Mouse (Mus musculus) forebrain, embryonic 16.5 days (tissue): ENCODE data around the gene Nfkbie. TPM values are rescaled to one million over a fixed set of nuclear protein-coding genes. Genes with fewer than 3 reads are reported as not detected.
A peak's percentile ranks its signal among the peaks of the same experiment; 100 is the strongest.

Experiments used
- ATAC-seq: fragments of 200-750 bp; cut with Nextera tagmentation; 2 replicates; pipeline ENCODE4 v1.8.0; 2017; ENCODE audit warnings: mild to moderate bottlenecking, moderate library complexity
- H3K27ac ChIP-seq: fragments of 300-500 bp; sonication (generic); 2 replicates; pipeline ENCODE4 v1.5.1; 2014; ENCODE audit warnings: low read length, control low read depth
- H3K27me3 ChIP-seq: fragments of 300-500 bp; sonication (generic); replicated peaks from 2 replicates; pipeline ENCODE4 v1.6.1; 2014; ENCODE audit warnings: low read length; ENCODE audit not compliant: control insufficient read depth, insufficient read depth
- H3K36me3 ChIP-seq: fragments of 300-500 bp; sonication (generic); 2 replicates; pipeline ENCODE4 v1.6.1; 2014; ENCODE audit not compliant: control insufficient read depth, insufficient read depth
- H3K4me1 ChIP-seq: fragments of 300-500 bp; sonication (generic); replicated peaks from 2 replicates; pipeline ENCODE4 v1.6.1; 2014; ENCODE audit warnings: low read length; ENCODE audit not compliant: control insufficient read depth, insufficient read depth
- H3K4me2 ChIP-seq: fragments of 300-500 bp; sonication (generic); 2 replicates; pipeline ENCODE4 v1.6.1; 2014; ENCODE audit warnings: mild to moderate bottlenecking, low read length, control low read depth
- H3K4me3 ChIP-seq: fragments of 300-500 bp; sonication (generic); replicated peaks from 2 replicates; pipeline ENCODE4 v1.5.1; 2014; ENCODE audit warnings: mild to moderate bottlenecking, low read length, control low read depth
- H3K9ac ChIP-seq: fragments of 300-500 bp; sonication (generic); replicated peaks from 2 replicates; pipeline ENCODE4 v1.6.1; 2014; ENCODE audit warnings: low read depth, low read length, control low read depth
- H3K9me3 ChIP-seq: fragments of 300-500 bp; sonication (generic); 2 replicates; pipeline ENCODE4 v1.6.1; 2016; ENCODE audit warnings: low read length; ENCODE audit not compliant: control insufficient read depth
- WGBS: fragments of 180-500 bp; shearing (Covaris S2); extraction: QIAGEN DNeasy Blood & Tissue Kit; methylation state at CpG from one replicate; pipeline ENCODE4 v1.1.7; 2014; 5-methylcytosine and 5-hydroxymethylcytosine counted together
- polyA plus RNA-seq: library from polyadenylated mRNA; unstranded; fragments of >200 nt; fragmentation: Nextera tagmentation; extraction: Ambion mirVana; gene quantifications from 2 replicates; pipeline ENCODE4 v1.2.1, GENCODE M21; 2015

Nfkbie gene
- polyA plus RNA-seq, 1 experiment from 2014 or later = 3.9 TPM

DNA sequence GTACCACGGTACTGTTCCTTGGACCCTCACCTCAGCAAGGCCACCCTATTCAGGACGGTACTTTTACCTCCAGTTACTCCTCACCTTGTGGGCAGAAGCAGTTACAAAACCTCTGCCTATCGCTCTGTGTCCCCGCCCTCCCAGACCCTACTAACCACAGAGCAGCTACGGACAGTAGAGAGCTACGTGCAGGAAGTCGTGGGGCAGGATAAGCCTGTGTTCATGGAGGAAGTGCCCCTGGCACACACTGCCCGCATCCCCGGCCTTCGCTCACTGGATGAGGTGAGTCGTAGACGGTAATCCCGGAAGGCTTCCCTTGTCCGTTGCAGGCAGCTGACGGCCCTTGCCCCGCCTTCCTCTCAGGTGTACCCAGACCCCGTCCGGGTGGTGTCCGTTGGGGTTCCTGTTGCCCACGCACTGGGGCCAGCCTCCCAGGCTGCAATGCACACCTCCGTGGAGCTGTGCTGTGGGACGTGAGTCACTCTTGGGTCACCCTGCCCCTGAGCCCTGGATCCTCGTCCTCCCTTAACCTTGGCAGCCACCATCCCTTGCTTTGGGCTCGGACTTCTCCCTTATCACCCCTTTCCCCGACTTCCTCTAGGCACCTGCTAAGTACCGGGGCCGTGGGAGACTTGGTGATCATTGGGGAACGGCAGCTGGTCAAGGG lies 37.8 kb upstream of the Nfkbie start:
- H3K4me1 ChIP-seq = peaks cover 9% of the 10 kb centered on the region
- H3K4me2 ChIP-seq = no peak overlapping the region
- no peaks in the 10 kb centered on the region for H3K36me3 ChIP-seq
- 93% methylated on average over 28 of the region's 28 CpGs for WGBS
- H3K4me3 ChIP-seq = no peak overlapping the region
- H3K9ac ChIP-seq = no peak overlapping the region
- H3K27ac ChIP-seq = no peak overlapping the region
- H3K9me3 ChIP-seq = no peaks in the 10 kb centered on the region
- ATAC-seq = no peak
- no peaks in the 10 kb centered on the region for H3K27me3 ChIP-seq

DNA sequence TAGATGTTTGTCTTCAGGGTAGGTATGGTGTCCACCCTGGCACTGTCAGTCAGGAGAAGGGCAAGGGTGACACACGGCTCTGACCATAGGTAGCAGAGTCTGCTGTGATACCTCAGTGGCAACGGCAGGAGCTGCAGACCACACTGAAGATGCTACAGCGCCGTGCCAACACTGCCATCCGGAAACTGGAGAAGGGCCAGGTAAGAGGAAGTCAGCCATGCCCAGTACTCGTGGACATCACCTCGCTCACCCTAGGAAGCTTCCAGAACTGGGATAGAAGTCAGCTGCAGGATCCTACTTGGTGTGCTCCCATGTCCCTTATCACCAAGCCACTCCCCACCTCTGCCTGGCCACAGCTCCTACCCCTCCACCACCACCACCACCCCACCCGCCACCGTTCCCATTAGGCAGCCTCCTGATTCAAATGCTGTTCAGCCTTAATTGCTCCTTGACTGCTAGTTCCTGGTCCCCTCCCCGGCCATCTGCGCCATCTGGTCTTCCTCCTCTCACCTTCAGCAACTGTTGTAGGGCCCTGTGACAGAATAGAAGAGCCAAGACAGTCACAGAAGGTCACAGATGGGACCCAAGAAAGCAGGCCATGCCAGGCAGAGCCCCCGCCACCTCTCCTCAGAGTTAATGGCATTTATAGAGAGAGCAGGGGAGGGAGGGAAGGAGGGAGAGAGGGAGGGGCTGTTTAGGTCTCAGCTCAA lies 36.6 kb upstream of the Nfkbie start:
- Histone ChIP-seq H3K4me1 (peaks cover 17% of the 10 kb centered on the region), H3K4me3 (no peak overlapping the region), H3K9me3 (no peaks in the 10 kb centered on the region), H3K9ac (no peak overlapping the region), H3K27me3 (no peaks in the 10 kb centered on the region), H3K36me3 (no peaks in the 10 kb centered on the region), H3K27ac (no peak overlapping the region), H3K4me2 (no peak overlapping the region)
- 70% methylated on average over 12 of the region's 12 CpGs for WGBS
- no peak for ATAC-seq

DNA sequence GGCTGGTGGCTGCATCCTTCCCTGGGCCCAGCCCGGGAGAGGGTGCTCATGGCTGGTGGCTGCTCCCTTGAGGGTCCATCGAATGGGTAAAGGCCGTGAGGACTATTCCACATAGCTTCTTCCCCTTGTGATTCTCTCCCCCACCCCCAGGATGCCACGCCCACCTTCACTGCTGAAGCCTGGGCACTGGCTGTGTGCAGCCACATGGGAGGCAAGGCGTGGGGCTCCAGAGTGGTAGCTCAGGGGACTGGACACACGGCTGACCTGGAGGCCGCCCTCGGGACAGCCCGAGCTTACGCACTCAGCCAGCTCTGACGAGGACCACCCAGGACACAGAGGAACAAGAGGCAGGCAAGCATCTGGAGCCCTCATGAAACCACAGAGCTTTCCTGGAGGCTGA lies 35.4 kb upstream of the Nfkbie start:
- ATAC-seq = no peak
- H3K9ac ChIP-seq = no peak overlapping the region
- H3K4me1 ChIP-seq = peaks cover 17% of the 10 kb centered on the region
- no peaks in the 10 kb centered on the region for H3K27me3 ChIP-seq
- H3K4me2 ChIP-seq = no peak overlapping the region
- no peak overlapping the region for H3K27ac ChIP-seq
- no peaks in the 10 kb centered on the region for H3K36me3 ChIP-seq
- no peaks in the 10 kb centered on the region for H3K9me3 ChIP-seq
- no peak overlapping the region for H3K4me3 ChIP-seq
- WGBS = 88% methylated on average over 11 of the region's 11 CpGs

DNA sequence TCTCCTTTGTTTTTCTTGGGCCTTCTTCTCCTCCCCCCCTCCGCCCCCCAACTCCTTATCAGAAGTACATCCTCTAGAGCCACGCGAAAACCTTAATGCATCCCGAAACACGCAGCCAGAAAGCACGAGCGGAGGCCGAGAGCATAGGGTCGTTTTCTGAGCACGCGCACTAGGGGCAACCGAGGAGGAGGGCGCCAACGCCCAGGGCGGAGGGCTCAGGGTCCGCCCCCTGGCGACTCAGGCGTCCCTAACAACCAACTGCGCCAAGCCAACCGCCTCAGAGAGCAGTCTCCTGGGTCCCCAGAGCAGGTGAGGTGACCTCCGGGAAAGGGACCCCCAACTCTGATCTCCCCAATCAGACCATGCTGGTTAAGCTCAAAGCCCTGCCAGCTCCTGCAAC lies 32.2 kb upstream of the Nfkbie start, which contains the start of gene Tcte1:
Tcte1 (plus strand) TSS at position 172 of the 400 bp plus-strand sequence.
- no peaks in the 10 kb centered on the region for H3K36me3 ChIP-seq
- peaks cover 14% of the 10 kb centered on the region for H3K4me1 ChIP-seq
- ATAC-seq = peak; percentile 83
- under 1% methylated on average over 21 of the region's 21 CpGs for WGBS
- peak within 1 kb of the TSS; percentile 65 for H3K9ac ChIP-seq
- H3K27me3 ChIP-seq = no peaks in the 10 kb centered on the region
- H3K4me3 ChIP-seq = peak within 1 kb of the TSS; percentile 44
- no peaks in the 10 kb centered on the region for H3K9me3 ChIP-seq
- H3K4me2 ChIP-seq = peak within 1 kb of the TSS; percentile 78
- no peak within 1 kb of the TSS for H3K27ac ChIP-seq

DNA sequence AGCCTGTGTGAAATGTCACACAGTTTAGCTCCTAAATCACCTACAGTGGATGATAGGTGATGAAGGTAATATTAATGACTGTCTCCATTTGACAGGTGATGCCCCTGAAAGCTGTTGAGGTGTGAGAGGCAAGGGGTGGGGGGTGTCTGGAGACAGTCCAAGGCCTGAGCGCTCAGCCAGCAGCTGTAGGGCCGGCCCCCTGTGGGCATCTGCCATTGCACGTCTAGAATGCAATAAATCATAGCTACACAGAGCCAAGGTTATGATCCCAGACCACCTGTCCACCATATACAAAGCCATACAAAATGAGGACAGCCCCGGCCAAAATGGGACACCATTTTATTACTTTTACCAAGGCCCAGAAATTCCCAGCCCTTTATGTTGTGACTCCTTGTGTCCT lies 30.5 kb upstream of the Nfkbie start:
- ATAC-seq = no peak
- Histone ChIP-seq H3K36me3 (no peaks in the 10 kb centered on the region), H3K4me1 (peaks cover 14% of the 10 kb centered on the region), H3K4me3 (no peak overlapping the region), H3K9ac (no peak overlapping the region), H3K9me3 (no peaks in the 10 kb centered on the region), H3K27ac (no peak overlapping the region), H3K27me3 (no peaks in the 10 kb centered on the region), H3K4me2 (no peak overlapping the region)
- 64% methylated on average over 4 of the region's 4 CpGs for WGBS

DNA sequence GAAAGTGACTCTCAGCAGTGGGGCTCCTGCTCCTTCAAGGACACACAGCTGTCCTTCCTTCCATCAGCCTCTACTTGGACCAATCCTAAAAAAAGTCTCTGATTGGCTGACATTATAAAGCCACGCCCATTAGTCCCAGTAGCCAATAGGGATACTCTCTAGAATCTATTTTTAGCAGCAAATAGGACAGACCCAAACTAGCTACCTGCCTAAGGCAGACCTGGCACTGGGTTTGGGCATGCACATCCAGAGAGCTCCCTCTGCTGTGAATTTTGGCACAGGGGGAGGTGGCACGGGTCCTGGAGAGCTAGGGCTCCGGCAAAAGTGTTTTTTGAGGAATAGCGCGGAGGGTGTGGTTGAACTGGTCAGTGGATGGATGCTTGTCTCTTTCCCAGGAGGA lies 28.9 kb upstream of the Nfkbie start:
- Histone ChIP-seq H3K27ac (no peak overlapping the region), H3K9ac (no peak overlapping the region), H3K9me3 (no peaks in the 10 kb centered on the region), H3K4me1 (peaks cover 20% of the 10 kb centered on the region), H3K4me2 (no peak overlapping the region), H3K4me3 (no peak overlapping the region), H3K27me3 (no peaks in the 10 kb centered on the region), H3K36me3 (no peaks in the 10 kb centered on the region)
- no peak for ATAC-seq
- WGBS = 17% methylated on average over 5 of the region's 5 CpGs

DNA sequence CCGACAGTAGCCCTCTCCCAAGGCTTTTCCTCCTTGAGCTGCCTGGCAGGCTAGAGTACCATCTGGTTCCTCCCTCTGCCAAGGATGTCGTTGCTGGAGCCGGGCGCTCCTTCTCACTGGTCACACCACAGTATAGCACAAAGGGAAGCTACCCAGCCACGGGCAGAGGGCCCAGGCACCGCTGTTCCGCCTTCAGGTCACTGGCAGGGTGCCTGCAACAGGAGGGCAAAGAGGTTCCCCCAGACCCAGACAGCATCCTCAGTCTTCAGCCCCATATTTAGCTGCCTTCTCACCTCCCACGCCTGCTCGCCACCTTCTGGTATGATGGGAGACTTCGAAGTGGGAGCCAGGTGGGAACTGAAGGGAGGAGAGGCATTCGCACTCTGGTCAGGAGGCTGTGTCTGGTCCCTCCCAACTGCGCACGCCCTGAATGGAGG lies 25.1 kb upstream of the Nfkbie start:
- ATAC-seq = peak; percentile 90
- Histone ChIP-seq H3K9me3 (no peaks in the 10 kb centered on the region), H3K4me2 (0 out of 2 replicates have a peak overlapping the region, but pooled peaks have one; percentile 4), H3K27me3 (peaks cover 5% of the 10 kb centered on the region; the same call in 1 of the 2 replicates), H3K4me1 (peaks cover 6% of the 10 kb centered on the region), H3K4me3 (no peak overlapping the region), H3K27ac (peak overlapping the region; percentile 34; the same call in 1 of the 2 replicates), H3K36me3 (no peaks in the 10 kb centered on the region), H3K9ac (no peak overlapping the region)
- 33% methylated on average over 13 of the region's 13 CpGs for whole genome bisulfite sequencing

DNA sequence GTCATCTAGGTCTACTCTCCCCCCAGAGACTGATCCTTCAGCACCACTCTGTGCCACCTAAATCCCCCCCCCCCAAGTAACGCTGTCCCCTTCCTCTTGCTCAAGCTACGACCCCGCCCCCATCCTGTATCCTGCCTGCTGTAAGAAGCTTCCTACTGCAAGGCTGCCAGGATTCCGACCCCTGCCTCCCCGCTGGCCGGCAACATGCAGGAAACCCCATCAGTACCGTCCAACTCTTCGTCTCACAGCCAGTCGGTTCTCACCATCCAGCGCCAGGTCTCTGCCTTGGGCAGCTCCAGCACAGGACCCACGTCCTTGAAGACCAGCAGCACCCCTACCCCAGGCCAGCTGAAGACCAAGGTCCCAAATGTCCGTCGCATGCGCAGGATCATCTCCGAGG lies 22.6 kb upstream of the Nfkbie start:
- H3K4me3 ChIP-seq = no peak overlapping the region
- 52% methylated on average over 15 of the region's 15 CpGs for WGBS
- no peak overlapping the region for H3K4me2 ChIP-seq
- H3K9me3 ChIP-seq = no peaks in the 10 kb centered on the region
- no peak overlapping the region for H3K9ac ChIP-seq
- no peaks in the 10 kb centered on the region for H3K36me3 ChIP-seq
- no peak for ATAC-seq
- H3K27me3 ChIP-seq = peaks cover 9% of the 10 kb centered on the region
- peaks cover 17% of the 10 kb centered on the region for H3K4me1 ChIP-seq
- no peak overlapping the region for H3K27ac ChIP-seq

DNA sequence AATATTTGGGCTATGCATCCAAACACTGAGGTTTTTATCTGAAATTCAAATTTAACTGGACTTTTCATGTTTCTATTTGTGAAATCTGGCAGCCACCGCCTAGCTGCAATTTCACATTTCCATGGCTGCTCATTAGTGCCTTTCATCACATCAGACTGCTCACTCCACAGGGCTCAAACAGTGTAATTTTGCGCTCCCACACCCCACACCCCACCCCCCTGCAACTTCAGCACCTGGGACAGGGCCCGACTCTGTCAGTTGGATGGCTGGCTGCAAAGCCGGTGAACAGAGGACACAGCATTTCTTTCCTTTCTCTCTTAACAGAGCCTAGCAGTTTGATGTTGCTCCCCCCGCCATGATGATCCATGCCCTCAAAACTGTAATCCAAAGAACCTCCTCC lies 19.2 kb upstream of the Nfkbie start:
- Histone ChIP-seq H3K9me3 (no peaks in the 10 kb centered on the region), H3K9ac (no peak overlapping the region), H3K4me3 (no peak overlapping the region), H3K36me3 (no peaks in the 10 kb centered on the region), H3K27me3 (peaks cover 12% of the 10 kb centered on the region), H3K27ac (peak overlapping the region; percentile 18; the same call in 1 of the 2 replicates), H3K4me2 (no peak overlapping the region), H3K4me1 (peaks cover 11% of the 10 kb centered on the region)
- ATAC-seq = peak; percentile 64; the same call in 1 of the 2 replicates
- WGBS = 3% methylated on average over 5 of the region's 5 CpGs
